Mouse (Mus musculus) spleen, adult 2 months (tissue): Measurements from ENCODE around the gene Calm3.

ENCODE experiments used
- CTCF ChIP-seq: fragments of 200-500 bp; IDR thresholded peaks from 2 replicates; pipeline ENCODE4 v1.5.1; 2011; ENCODE audit warnings: mild to moderate bottlenecking, inconsistent platforms; ENCODE audit not compliant: insufficient read depth, insufficient read length, insufficient replicate concordance; ENCODE audit errors: extremely low read depth
- POLR2A ChIP-seq: fragments of 200-500 bp; IDR thresholded peaks from 2 replicates; pipeline ENCODE4 v1.6.1; 2011; ENCODE audit warnings: low read depth, low read length, inconsistent platforms

- TF ChIP-seq POLR2A (no peak), CTCF (peak; percentile 43; the same call in 1 of the 2 replicates)
These were observed 6.9 kb upstream of the Calm3 start for GRCm38 (mm10) chr7:16930850-16931249.
